Mouse (Mus musculus) lung, postnatal 4 days (tissue): ENCODE results near the gene Arid3c.
A peak's percentile ranks its signal among the peaks of the same experiment; 100 is the strongest.

Experiments used
- DNase-seq, 2 experiments: peaks; one replicate each; pipeline ENCODE4 v3.0.0; 2021

Arid3c gene

DNA sequence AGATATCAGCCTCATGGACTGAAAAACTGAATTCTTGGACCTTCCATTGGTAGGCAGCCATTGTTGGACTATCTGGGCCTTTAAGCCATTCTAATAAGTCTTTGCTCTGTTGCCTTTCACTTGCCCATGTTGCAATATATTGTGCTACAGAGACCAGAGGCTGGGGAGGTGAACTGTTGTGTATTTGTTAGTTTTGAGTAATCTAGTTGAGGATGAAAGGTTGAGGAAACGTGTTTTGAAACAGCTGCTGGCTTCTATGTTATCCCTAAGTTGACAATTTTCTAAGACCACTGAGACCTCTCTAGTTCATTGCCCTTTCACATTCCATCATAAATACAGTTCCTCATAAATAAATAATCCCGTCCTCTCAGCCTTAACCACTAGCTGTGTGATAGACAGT lies 13.2 kb upstream of the Arid3c start:
- DNase-seq = no peak

DNA sequence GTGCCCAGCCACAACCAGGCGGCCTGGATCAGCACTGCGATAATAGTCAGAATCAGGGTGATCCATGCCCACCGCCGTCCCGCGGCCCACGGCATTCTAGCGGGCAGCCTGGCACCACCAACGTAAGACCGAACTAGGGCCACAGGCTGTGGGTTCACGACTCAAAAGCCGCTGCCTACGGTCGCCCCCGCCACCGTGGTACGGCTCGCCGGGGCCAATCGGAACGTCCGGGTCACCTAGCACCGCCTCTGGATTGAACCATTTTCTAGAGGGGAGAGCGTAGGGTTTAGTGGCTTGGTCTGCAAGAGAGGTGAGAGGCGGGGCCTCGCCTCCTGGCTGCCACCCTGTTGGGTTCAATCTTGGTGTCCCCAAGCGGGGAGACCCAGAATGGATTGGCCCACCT lies 10.2 kb upstream of the Arid3c start:
- DNase-seq = peak; percentile 94

DNA sequence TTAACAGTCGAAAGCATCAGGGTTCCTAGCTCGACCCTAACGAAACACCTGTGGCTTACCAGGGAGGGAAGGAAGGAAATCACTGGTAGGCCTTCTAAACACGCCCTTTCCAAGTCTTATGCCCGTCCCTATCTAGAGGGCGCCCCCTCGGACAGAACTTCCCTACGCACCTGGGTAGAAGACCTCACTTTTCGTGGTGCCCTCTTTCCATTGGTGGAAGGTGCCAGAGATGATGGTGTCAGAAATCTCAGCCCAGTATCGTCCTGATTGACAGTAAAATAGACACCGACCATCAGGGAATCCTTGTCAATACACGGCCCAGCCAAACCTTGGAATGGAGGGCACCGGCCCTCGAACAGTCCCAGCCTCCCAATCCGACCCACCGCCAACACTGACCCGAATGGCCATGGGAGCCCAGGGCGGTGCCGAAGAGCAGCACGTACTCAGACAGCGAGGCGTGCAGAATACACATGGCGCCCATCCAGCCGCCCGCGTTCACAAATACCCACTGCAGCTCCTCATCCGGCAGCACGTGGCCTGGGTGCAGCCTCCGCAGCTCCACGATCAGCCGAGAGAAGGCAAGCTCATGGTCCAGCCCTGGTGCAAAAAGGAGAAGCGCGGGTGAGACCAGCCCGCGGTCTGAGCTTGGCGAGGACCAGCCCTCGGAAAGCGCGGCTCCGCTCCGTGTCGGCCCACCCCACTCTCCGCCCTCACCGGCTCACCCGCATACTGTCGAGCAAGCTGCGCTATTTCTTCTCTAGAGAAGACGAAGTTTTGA lies 9.6 kb upstream of the Arid3c start:
- DNase-seq = no peak

DNA sequence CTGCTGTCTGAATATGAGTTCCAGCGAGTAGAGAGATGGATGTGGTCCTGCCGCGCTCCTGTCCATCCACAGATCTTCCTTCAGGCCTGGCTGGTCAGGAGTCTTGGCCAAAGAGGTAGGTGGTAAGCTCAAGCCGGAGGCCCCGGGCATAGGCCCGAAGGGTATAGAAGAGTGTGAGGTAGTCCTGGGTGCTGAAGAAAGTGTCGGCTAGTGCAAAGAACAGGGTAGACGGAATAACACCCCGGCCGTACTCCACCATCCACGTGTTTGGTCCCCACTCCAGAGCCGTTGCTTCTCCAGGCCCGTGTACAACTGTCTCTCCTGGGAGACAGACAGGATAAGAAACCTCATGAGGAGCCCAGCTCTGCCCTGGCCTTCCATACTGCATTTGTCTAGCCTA lies 8.3 kb upstream of the Arid3c start:
- no peak for DNase-seq

DNA sequence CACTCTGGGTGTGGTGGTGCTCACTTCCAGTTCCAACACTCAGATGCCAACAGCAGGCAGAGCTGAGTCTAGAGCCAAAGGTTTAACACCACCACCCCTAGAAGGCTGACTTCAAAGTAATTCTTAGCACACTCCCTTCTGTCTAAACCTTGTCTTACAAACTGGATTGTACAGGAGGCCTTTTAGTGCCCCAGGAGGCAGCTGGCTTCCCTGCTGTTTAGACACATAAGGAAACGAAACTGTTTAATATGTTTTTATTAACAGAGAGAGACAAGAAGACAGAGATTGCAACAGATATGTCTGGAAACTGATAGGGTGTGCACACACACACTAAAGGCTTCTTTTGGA lies 7.3 kb upstream of the Arid3c start:
- DNase-seq = no peak

DNA sequence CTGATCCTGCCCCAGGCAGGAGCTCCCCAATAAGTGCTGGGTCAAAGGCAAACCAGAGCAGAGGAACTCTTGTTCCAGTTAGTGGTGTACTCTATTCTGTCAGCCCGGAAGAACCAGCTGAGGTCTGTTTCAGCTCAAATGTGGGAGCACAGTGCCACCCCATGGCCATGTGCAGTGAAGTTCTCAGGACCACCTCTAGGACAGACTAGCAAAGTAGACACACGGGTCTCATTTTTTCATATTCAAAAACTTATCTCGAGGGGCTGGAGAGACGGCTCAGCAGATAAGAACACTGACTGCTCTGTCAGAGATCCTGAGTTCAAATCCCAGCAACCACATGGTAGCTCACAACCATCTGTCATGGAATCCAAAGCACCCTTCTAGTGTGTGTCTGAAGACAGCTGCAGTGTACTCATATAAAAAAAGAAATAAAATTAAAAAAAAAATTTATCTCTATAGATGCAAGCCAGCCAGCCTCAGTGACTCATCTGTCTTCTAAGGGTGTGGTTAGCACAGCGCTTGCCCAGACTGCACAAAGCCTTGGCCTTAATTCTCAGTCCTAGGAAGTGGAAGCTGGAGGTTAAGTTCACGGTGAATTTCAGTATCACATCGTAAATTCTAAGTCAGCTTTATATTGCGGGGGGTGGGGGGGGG lies 6.8 kb upstream of the Arid3c start:
- DNase-seq = peak; percentile 72 to 83

DNA sequence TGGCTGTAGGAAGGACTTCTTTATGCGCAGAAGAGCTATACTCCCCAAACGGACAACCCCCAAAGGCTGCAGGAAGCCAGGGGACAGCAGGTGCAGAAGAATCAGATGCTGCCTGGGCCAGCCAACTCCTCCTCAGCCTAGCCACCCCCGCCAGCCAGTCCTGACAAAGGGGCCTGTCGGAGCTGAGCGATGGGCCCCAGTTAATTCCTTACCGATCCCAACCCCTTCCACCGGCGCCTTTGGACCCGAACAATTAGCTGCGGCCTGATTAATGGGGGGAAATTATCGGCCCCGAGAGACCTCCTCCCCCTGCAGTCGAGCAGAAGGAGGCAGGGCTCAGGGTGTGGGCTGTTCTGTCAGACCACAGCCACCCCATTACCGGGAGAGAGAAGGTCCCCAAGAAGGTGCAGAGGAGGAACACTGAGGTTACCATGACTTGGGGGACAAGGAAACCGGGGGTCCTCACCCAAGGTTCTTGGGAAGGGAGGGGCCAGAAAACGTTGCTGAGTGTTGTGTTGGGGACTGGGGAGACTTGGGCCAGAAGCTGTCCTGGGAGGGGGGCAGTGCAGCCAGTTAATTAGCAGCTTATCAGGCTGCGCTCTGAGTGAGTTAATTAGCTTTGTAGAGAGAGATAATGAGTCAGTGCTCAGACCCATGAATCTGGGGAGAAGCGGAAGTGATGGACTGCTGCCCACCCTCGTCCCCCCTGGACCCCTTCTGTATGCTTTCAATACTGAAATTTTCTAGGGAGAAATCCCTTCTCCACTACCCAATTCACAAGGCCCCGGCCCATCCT lies 3.9 kb downstream of the Arid3c start:
- no peak for DNase-seq

DNA sequence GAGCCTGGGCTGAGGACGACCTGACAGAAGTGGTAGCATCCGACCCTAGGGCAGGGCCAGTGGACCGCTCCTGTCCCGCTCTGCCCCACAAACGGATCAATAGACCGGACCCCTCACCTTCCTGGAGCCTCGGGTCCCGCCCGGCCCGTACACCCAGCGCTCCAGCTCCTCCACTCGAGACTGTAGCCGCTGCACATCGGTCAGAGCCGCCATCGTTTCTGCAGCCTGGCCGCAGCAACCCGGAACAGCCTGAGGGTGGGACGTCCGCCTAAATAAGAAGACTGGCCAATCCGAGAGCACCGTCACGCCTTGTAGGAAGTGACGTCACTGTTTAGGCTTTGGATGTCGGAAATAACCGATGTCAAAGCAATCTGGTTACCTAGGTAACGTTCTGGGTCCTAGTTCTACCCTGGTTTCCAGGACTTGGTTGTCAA lies 8.0 kb downstream of the Arid3c start, which contains the start of gene Dctn3:
Gene Dctn3 (minus strand): TSS at position 253 of the 434 bp plus-strand sequence.
- peak; percentile 90 to 92 for DNase-seq

DNA sequence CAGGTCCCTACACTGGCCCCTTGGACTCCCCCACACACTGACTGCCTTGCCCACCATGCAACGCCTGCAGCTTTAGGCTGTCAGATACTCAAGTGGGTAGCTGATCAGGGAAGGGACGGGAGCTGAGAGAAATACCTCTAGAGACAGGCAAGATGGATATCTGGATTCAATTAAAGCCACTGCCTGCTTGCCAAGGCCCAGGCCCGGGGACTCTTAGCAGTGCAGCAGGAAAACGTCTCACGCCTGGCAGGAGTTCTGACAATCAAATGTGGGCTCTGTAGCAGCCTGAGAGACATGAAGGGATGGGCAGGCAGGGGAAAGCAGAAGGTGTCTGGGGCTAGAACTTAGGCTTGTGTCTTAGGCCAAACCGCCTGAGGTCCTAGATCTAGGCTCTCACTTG lies 14.1 kb downstream of the Arid3c start:
- DNase-seq = no peak

DNA sequence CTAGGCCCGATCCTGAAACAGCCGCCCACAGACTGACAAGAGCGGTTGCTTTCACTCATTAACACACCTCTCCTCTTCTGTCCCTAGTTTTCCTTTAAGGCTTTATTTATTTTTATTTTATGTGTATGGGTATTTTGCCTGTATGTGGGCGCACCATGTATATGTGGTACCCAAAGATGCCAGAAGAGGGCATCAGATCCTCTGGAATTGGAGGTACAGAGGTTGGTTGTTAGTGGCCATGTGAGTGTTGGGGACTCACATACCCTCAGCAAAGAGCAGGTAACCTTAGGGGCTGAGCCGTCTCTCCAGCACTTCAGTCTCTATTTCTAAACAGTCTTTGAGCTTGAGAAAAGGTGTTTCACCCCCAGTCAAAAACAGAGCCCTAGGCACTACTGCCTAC lies 15.3 kb downstream of the Arid3c start:
- peak in 1 of 2 experiments; percentile 60 for DNase-seq

DNA sequence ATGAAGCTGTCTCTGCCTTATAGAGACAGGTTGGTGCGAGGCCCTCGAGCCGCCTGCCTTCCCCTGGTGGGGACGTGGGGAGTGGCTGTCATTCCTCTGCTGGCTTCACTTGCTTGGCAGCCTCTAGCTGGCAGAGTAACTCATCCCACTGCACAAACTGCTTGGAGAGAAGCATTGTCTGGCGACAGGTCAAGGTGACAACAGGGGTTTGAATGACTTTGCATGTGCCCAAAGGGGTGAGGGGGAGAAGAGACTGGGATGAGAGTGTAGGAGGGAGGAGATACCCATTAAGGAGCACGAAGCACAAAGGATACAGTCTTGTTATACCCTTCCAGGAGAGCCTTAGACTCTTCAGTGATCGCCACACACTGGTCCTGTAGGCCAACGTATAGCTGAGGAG lies 15.9 kb downstream of the Arid3c start:
- no peak for DNase-seq

DNA sequence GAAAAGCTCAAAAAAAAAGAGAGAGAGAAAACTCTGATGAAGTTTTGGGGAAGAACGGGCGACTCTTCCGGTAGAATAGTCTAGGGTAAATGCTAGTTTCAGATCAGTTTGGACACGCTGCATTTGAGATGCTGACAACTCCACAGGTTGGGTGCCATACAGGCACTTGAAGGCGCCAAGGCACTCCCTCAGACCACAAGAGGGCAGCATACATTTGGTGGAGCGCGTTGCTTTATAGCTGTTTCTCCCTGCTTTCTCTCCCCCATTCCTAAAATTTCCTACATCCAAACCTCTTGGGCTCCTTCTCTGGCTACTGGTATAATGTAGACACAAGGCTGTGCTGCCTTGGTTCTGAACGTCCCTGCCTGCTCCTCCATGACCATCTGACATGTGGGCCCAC lies 16.7 kb downstream of the Arid3c start:
- peak; percentile 64 to 76 for DNase-seq

DNA sequence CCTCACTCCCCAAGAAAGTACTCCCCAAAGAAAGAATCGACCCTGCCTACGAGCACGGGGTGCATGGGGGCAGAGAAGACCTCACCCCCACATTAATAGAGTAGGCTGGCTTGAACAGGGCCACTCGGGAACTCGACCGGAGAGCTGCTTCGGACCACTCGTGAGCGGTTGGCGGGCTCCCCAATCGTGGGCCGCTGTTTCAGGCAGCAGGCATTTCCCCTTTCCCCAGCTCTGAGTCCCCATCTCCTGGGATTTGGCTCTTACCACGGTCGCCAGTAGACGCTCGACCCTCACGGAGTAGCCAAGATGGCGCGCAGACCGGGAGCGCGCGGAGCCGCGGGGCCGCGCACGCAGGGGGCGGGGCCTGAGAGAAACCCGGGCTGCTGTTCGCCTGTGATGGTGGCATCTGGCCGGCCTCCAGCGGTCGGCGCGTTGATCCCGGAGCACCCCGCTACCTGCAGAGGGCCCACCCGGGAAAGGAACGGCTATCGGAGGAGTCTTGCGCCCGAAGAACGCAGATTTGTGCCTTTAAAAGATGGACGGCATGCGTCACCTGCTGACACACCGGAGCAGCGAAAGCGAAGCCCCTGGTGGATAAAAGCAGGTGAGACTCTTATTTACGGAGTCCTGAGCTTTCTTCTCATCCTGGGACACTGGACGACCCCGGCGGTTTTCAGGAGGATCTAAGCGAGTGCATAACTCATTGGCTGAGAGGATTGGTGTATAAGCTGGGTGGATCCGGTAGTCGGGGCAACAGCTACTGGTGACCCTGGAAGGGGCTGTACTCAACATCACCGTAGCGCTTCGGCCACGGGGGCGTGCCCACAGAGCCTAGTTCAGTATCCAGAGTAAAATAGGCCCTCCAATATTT lies 17.5 kb downstream of the Arid3c start, which contains the start of gene Rpp25l:
Gene Rpp25l (minus strand): TSS at position 338 of the 871 bp plus-strand sequence.
- DNase-seq = peak; percentile 88 to 89

DNA sequence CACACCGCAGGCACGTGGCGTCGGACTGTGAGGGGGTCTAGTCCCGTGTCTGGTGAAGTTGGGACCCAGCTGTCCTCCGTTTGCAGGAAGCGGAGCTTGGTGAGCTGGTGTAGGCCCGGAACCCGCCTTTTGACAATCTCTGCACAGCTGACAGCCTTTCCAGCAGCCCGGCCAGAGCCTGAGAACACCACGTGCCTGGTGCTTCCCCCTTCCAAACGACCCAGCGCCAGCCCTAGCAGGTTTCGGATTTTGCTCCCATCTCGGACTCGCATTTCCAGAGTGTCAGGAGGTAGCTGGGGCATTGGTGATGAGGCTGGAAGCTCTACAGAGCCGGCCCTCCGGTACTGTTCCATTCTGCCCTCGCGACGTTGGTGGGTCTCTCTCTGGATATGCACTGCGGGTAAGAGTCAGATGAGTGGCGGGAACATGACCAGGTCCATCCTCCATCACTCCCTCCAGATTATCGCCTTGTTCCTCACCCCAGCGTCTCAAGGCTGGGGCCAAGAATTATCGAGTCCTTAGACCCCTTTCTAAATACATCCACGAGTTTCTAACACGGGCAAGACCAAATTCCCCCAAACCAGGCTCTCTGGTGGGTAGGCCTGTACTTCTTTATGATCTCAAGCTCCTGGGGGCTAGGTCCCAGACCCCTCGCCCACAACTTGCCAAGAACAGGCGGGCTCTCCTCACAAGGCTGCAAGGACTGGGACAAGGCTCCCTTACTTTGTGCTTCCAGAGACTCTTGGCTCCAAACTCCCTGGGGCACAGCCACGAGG lies 18.3 kb downstream of the Arid3c start:
- no peak for DNase-seq

DNA sequence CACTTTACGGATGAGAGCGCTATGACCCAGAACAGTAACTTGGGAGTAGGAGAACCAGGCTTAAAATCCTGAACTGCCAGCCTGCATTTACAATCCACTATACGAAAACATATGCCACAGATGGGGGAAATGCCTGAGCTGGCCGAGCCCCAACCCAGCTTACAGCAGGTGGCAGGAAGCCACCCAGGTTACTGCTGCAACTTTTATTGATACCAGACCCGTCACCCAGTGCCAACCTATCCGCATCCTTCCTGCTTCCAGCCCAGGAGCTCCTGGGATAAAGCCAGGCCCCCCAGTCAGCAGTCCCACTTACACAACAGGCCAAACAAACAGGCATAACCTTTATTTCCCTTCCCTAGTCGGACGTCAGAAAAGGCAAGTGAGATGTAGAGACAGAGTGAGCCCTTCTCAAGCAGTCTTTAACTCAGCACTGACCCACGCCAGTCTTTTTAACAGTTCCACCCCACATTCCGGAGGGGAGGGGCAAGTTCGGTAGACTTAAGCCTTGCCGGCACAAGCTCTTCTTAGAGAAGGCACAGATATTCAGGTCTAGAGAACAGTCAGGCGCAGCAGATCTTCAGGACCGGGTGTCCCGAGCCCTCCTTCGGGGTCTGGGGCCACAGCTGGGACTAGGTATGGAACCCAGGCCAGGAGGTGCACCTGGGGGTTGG lies 19.1 kb downstream of the Arid3c start:
- DNase-seq = no peak

DNA sequence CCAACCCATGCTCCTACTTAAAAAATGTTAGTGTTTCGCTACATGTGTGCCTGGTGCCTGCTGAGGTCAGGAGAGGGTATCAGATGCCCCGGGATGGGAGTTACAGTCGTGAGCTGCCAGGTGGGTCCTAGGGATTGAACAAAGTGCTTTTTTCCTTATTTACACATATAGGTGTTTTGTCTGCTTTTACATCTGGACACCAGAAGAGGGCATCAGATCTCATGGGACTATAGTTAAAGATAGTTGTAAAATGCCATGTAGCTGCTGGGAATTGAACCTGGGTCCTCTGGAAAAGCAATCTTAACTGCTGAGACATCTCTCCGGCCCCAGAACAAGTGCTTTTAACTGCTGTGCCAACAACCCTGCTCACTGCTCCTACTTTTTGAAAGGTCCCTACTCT lies 20.7 kb downstream of the Arid3c start:
- no peak for DNase-seq

DNA sequence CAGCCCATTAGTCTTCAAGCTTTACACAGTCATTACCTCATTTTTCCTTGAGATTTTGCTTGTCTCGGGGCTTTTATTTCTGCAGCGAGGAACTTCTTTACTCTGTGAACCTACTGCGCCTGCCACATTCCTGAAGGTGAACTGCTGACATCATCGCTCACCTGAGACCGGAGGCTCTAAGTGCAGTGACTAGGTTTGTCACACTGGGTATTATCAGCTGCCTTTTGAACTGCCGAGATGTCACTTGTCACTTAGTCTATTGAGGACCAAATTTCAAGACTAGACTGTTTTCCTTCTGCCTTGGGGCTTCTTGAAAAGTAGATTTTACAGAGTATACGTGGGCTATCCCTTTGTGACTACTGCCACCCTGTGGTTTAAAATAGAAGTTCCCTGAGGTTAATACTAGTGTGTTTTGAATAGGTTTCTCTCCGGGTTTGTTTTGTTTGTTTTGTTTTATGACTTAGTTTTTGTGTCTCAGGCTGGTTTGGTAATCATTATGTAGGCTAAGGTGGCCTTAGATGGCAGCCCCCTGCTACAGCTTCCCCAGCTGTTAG lies 22.7 kb downstream of the Arid3c start:
- DNase-seq = peak in 1 of 2 experiments; percentile 42

DNA sequence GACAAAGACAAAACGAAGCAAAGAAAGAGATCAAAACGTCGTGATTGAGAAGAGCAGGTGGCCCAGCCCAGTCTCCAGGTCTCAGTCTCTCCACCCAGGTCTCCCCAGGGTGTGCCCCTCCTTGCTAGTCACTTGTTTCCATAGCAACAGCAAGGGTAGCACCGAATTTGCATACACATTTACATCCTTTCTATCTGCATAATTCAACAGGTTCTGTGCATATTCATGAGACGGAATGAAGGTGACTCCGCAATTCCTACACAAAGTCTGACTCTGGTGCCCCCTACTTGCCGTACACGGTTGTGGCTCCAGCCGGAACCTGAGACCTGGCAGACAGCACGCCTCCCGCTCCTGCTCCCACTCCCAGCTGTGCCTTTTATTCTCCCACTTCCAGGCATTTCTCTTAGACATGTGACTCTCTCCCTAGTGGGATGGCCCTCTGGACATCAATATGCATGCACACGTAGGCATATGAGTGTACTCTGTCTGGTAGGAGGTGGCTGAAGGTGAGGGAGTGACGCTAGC lies 23.9 kb downstream of the Arid3c start:
- peak; percentile 66 to 69 for DNase-seq

DNA sequence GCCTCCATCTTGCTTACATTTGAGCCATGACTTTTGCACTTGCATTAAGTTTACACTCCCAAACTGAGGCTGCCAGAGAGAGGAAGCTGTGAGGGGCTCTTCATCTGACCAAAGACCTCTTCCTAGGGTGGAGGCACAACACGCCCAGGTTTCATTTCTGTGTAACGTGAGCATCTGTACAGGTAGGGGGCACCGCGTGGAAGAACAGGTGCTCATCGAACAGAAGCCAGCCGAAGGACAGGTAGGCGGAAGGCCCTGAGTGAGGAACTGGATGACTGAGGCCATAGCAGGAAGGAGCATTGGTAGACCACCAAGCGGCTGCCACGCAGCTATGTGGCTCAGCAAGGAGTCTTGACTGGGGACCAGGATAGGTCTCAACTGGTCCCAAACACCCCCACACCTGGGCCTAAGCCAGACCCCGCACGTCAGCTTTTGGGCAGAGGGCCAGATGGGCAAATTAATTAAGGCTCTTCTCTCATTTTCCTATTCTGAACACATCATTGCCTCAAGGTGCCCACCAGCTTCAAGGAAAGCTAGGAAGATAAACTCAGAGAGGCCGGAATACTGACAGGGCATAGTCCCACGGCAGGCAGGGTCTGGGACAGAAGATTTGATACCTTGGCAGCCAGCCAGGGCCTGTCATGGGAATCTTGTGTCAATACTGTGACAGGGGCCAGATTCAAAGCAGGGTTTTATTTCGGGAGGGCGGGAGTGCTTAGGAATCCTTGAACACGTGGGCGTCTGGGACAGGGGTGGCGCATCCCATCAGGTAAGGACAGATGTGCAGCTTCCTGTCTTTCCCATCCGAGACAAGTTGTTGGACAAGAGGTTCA lies 24.8 kb downstream of the Arid3c start:
- DNase-seq = no peak

DNA sequence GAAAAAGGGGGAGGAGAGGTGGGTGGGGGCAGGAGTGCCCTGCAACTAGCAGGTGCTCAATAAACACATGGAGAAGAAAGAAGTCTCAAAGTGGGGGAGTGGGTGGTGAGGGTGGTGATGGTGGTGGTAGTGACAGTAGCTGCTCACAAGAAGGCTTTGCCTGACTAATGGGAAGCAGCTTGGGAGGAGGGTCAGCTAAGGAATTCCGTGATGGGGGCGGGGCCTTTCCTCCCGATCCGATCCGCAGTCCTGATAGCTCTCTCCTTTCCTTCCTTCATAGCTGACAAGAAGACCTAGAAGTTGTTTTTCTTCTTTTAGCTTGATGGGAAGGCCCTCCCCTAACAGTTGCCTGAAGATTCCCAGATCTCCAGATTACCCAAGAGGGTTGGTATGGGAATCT lies 26.3 kb downstream of the Arid3c start:
- DNase-seq = no peak
